Mouse (Mus musculus): ENCODE measurements around the gene Lrrc1. TPM values are rescaled to one million over a fixed set of nuclear protein-coding genes. Genes with fewer than 3 reads are reported as not detected.

Lrrc1 gene
- total RNA-seq, 2 experiments from 2014 or later, result 1.2 to 1.6 TPM

DNA sequence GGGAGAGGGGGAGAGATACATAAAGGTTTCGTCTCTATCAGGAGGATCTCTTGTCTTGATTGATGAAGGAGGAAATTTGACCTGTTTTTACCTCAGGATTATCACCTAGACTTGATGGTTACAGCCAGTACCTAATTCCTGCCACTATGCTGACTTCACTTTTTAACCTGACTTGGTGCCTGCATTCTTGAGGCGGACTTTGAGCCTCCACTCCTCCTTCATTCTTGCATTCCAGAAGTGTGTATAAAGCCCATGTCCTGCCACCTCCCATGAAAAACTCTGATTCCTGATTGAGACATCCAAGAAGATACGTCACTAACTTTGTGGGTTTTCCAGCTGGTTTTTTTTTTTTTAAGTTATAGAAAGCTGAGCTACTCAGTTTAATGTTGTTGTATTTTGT, 1.3 kb upstream of the Lrrc1 start:
- intact Hi-C loops (cut with DNase I; ENCODE audit: low total_unique reads), result loop anchor here (10.0 kb wide), 1 partner anchor 121 kb away; no protein-coding TSS in a partner anchor
- no peak for DNase-seq

DNA sequence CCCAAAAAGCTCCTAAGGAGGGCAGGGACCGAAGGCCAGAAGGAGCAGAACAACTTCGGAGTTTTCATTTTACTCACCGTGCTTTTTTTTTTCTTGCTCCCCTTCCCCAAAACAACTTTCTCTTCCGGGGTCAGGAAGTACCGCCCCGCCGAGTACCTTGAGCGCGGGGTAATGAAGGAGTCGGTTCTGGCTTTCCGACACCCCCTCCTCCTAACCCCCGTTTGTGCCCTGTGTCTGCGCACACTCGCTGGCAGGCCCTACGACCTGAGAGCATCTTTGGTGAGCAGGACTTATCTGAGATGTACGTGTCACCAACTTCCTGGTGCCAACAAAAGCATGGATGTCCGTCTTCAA, 375 bp upstream of the Lrrc1 start:
- DNase-seq, result no peak
- intact Hi-C loops (cut with DNase I; ENCODE audit: low total_unique reads), result loop anchor here (10.0 kb wide), 1 partner anchor 120 kb away; no protein-coding TSS in a partner anchor

- DNase-seq, result peak; percentile 22
- intact Hi-C loops (cut with DNase I; ENCODE audit: low total_unique reads), result loop anchor here (10.0 kb wide), 1 partner anchor 119 kb away; no protein-coding TSS in a partner anchor
These were observed 1.0 kb downstream of the Lrrc1 start for GRCm38 (mm10) chr9:77543351-77544321.

GRCm38 (mm10) chr9:77541556-77541955, 3.1 kb downstream of the Lrrc1 start:
- intact Hi-C loops (cut with DNase I; ENCODE audit: low total_unique reads), result loop anchor here (10.0 kb wide), 1 partner anchor 117 kb away; no protein-coding TSS in a partner anchor

DNA sequence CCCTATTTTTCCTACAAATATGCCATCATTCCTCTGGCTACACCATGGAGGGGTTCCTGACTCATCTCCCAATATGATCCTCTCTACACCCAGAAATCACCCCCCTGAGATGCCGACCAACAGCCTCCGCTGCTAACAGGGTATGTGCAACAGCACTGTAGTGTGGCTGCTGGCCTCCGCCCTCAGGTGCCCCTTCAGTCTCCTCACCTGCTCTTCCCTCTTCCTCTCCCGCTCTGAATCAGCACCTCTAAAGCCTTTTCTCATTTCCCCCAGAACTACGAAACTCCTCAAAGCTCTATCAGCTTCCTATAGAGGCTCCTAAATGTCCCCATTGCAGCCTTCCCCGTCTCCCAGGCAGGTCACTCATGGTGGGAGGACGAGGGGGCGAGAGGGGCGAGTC, 5.4 kb downstream of the Lrrc1 start:
- intact Hi-C loops (cut with DNase I; ENCODE audit: low total_unique reads), result no loop called here
- no peak for DNase-seq

More at GRCm38 (mm10) chr9:77541556-77541955, 3.1 kb downstream of the Lrrc1 start:
- no peak for DNase-seq

DNA sequence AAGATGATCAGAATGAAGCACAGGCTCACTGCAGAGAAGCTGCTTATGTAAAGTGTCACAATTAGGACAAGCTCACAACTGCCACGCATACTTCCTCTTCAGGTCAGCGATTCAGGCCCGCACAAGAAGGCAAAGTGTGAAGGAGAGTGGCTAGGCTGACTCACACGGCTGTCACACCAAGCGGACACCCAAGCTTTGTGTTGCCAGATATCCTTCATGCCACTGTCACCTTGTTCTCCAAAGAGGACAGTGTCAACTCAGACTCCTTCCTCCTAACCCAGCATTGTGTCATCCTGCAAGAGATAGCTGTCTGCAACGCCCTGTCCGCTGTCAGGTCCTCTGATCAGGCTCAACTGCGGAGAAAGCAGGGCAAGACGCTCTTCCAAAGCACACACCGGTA, 7.3 kb downstream of the Lrrc1 start:
- intact Hi-C loops (cut with DNase I; ENCODE audit: low total_unique reads), result no loop called here
- DNase-seq, result no peak

- intact Hi-C loops (cut with DNase I; ENCODE audit: low total_unique reads), result no loop called here
- DNase-seq, result no peak
These were observed 7.8 kb downstream of the Lrrc1 start for GRCm38 (mm10) chr9:77536832-77537231.

DNA sequence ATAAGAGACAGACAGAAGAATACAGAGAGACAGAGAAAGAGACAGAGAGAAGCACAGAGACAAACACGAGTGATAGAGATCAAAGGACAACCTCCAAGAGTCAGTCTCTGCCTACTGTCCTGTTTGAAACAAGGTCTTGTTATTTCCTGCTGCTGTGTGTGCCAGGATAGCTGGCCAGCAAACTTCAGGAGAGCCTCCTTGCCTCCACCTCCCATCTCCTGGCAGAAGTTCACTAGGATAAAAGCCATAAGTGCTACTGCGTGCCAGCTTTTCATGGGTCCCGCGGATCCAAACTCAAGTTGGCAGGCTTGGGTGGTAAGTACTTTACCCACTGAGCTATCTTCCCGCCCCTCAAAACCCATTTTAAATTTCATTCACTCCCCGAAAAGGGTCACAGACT, 8.4 kb downstream of the Lrrc1 start:
- intact Hi-C loops (cut with DNase I; ENCODE audit: low total_unique reads), result no loop called here

DNA sequence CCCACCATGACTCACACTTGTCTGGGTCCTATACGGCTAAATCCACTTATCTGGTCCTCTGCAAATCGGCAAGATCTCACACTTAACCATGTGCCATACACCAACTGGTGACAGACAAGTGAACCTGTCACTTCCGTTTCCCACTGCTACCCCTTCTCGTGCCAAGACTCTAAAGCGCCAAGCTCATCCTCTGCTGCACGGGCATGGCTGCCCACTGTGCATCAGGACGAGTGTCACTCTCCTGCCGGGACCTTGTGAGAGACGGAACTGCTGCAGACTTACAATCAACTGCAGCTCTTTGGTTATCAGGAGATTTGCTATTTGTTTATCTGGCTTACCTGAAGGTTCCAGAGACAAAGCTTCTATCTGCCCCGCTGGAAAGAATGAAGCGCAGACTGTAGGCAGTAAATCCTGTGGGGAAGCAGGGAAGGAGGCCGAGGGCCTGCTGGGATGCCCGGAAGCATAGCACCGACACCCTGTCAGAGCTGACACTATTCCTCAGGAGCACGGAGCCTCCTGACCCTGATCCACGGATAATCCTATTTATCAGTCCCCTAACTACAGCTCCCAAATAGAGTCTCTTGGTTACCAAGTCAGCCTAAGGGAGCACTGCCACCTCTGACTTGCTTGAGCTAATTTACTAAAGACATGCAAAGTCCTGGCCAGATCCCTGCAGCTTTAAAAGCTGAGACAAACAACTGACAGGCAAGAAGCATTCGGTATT, 9.5 kb downstream of the Lrrc1 start:
- DNase-seq, result no peak
- intact Hi-C loops (cut with DNase I; ENCODE audit: low total_unique reads), result no loop called here

More for the DNA sequence above, 8.4 kb downstream of the Lrrc1 start:
- no peak for DNase-seq

DNA sequence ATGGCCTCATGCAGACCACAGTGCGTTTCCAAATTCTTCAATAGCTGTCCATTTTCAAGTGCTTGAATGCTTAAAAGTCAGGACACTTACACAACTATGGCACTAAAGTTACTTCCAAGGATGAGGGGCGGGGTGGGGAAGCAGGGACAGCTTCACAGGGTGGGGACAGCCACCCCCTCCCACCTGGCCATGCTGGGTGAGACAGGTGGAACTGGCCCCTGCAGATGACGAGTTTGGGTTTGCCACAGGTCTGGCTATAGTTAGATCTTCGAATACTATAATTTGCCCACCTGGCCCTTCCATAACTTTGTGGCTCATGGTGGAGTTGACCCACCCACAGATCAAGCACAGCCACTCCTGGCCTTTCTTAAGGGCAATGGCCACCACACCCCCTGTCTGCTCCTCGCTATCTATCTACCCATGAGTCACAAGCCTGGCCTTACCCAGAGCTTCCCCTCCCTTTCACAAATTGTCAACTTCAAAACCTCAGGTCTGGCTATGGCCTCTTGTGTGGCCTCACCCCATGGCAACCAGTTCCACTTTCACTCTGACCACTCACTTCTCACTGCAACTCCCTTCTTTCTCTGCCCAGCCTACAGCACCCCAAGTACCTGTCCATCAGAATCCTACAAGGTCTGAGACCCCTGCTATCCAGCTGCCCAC, 16.2 kb downstream of the Lrrc1 start:
- intact Hi-C loops (cut with DNase I; ENCODE audit: low total_unique reads), result no loop called here
- DNase-seq, result no peak

DNA sequence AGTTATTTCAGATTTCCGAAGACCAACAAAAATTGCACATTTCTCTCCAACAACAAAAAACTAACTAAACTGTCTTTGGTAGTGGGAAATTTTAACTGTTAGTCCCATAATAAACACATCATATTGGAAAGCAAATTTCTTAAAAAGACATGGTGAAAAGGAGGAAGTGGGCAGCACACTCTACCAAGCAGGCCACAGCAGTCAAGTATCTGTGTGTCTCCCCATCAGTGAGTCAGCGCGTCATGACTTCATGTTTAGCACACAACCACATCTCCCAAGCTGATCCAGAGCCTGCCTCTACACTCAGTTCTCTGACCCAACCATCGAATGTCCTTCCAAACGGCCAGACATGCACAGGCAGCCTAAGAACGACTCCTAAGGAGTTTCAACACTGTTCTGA, 17.5 kb downstream of the Lrrc1 start:
- intact Hi-C loops (cut with DNase I; ENCODE audit: low total_unique reads), result no loop called here
- no peak for DNase-seq

GRCm38 (mm10) chr9:77526715-77527114, 18.0 kb downstream of the Lrrc1 start:
- DNase-seq, result no peak
- intact Hi-C loops (cut with DNase I; ENCODE audit: low total_unique reads), result no loop called here

GRCm38 (mm10) chr9:77525595-77526295, 18.9 kb downstream of the Lrrc1 start:
- intact Hi-C loops (cut with DNase I; ENCODE audit: low total_unique reads), result no loop called here
- DNase-seq, result no peak

DNA sequence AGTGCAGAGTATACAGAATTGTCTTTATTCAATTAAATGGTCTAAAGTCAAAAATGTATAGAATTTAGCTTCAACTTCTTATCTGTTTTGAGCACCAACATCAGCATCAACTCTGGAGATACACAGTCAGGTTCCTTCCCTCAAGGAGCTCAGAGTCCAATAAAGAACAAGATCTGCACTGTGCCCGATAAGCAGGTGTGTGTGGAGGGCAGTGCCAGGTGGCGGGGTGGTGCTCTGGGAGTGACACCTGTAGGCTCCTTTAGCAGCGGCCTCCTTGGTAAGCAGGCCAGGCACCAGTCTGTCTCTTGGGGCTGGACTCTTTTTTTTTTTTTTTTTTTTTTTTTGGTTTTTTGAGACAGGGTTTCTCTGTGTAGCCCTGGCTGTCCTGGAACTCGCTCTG, 20.9 kb downstream of the Lrrc1 start:
- intact Hi-C loops (cut with DNase I; ENCODE audit: low total_unique reads), result no loop called here

GRCm38 (mm10) chr9:77522476-77522875, 22.2 kb downstream of the Lrrc1 start:
- intact Hi-C loops (cut with DNase I; ENCODE audit: low total_unique reads), result no loop called here

More for the DNA sequence above, 20.9 kb downstream of the Lrrc1 start:
- no peak for DNase-seq

GRCm38 (mm10) chr9:77519198-77519597, 25.5 kb downstream of the Lrrc1 start:
- intact Hi-C loops (cut with DNase I; ENCODE audit: low total_unique reads), result no loop called here
- DNase-seq, result no peak

More at GRCm38 (mm10) chr9:77522476-77522875, 22.2 kb downstream of the Lrrc1 start:
- DNase-seq, result no peak

- intact Hi-C loops (cut with DNase I; ENCODE audit: low total_unique reads), result no loop called here
- no peak for DNase-seq
These were observed 27.8 kb downstream of the Lrrc1 start for GRCm38 (mm10) chr9:77516782-77517364.

GRCm38 (mm10) chr9:77513892-77514291, 30.8 kb downstream of the Lrrc1 start:
- no peak for DNase-seq

DNA sequence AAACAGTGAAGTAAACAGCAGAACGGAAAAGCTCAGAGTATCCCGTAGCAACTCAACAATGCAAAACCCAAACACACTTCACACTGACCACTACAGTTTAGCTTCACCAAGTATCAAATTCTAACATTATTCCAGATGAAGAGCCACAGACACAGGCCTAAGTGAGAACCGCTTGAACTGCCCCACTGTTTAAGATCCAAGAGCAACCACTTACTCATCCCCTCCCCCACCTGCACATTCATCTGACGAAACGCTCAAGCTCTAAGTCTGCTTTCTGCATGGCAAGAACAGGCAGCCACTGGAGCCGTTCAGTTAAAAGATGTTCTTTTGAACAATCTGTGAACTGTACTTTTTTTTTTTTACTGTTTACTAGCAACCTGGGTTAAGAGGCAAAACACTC, 32.5 kb downstream of the Lrrc1 start:
- DNase-seq, result no peak
- intact Hi-C loops (cut with DNase I; ENCODE audit: low total_unique reads), result no loop called here

More at GRCm38 (mm10) chr9:77513892-77514291, 30.8 kb downstream of the Lrrc1 start:
- intact Hi-C loops (cut with DNase I; ENCODE audit: low total_unique reads), result no loop called here

All from gastrocnemius, postnatal 14 days (tissue).